Mouse (Mus musculus): ENCODE results near the gene Scgb1b27. TPM values are rescaled to one million over a fixed set of nuclear protein-coding genes. Genes with fewer than 3 reads are reported as not detected.
A peak's percentile ranks its signal among the peaks of the same experiment; 100 is the strongest.
"Not testable (repeated sequence)": the region's sequence is repeated elsewhere in the genome, so short reads cannot be mapped to it uniquely, and the experiment has no call there.

Scgb1b27 gene
- not detected in 2 replicates for polyA plus RNA-seq (2016; fragmentation: Nextera tagmentation; extraction: Ambion mirVana)

DNA sequence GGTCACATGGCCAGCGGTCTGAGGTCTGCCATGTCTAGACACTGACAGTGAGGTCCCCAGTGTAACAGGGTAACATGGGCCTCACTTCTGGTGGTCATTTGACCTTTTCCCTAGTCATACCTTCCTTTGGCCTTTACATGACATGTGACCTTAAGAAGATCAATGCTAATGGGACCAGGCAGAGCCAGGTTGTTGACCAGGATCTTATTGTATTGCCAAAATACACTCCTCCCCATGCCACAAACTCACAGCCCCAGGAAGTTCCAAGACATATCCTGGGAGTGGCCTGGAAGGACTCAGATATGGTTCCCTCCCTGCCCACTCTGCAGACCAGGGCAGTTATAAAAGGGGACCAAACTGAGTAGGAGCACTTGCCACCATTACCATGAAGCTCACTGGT, at the start of gene Scgb1b27:
Gene Scgb1b27, plus strand, starts transcription at position 301 of the 400 bp plus-strand sequence.
- H3K4me3 ChIP-seq, result not testable (repeated sequence)

DNA sequence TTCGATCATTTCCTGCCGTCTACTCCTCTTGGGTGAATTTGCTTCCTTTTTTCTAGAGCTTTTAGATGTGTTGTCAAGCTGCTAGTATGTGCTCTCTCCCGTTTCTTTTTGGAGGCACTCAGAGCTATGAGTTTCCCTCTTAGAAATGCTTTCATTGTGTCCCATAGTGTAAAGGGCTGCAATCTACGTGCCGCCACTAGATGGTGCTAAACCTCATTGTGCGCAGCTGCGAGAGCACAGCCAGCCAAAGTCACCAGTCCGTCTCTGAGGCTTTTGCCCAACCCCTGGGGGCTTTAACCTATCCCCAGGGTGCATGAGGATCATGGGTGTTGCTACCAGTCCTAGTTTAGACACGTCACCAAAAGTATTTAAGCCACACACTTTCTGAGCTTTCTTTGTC, 39.0 kb upstream of the Scgb1b27 start:
- not testable (repeated sequence) for H3K27ac ChIP-seq; H3K27me3 ChIP-seq (ENCODE audit: insufficient read depth, poor library complexity, severe bottlenecking); H3K4me1 ChIP-seq (replicated peaks); H3K4me3 ChIP-seq; H3K36me3 ChIP-seq
- 27% methylated on average over 8 of the region's 9 CpGs for WGBS
- H3K9me3 ChIP-seq, result peaks cover 36% of the 10 kb centered on the region
- DNase-seq (ENCODE audit: low spot score), result peak; percentile 12

More for the DNA sequence above, at the start of gene Scgb1b27:
- DNase-seq (ENCODE audit: low spot score); H3K36me3 ChIP-seq; H3K4me1 ChIP-seq (replicated peaks); H3K27me3 ChIP-seq (ENCODE audit: insufficient read depth, poor library complexity, severe bottlenecking); H3K27ac ChIP-seq: not testable (repeated sequence)
- H3K9me3 ChIP-seq, result peaks cover 83% of the 10 kb centered on the region
- 90% methylated on average over 1 of the region's 1 CpGs for WGBS

DNA sequence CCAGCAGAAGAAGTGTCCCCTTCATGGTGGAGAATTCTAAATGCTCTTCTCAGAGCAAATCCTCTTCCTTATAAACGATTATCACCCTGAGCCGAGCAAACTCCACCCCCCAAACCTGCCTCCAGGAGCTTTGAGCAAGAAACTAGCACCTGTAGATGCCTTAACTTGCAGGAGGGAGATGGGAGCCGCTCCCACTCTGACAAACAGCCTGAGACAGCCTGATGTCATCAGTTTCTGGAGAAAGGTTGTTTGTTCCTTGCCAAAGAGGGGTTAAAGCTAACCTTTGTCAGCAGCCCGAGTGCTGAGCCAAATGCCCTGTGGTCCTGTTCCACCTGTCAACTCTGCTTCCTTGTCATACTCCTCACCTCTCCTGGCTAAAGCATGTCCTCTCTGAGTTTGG, 7.4 kb upstream of the Scgb1b27 start, which contains the start of gene Scgb2b27:
Gene Scgb2b27, minus strand, starts transcription at position 101 of the 400 bp plus-strand sequence.
- 75% methylated on average over 4 of the region's 4 CpGs for WGBS

DNA sequence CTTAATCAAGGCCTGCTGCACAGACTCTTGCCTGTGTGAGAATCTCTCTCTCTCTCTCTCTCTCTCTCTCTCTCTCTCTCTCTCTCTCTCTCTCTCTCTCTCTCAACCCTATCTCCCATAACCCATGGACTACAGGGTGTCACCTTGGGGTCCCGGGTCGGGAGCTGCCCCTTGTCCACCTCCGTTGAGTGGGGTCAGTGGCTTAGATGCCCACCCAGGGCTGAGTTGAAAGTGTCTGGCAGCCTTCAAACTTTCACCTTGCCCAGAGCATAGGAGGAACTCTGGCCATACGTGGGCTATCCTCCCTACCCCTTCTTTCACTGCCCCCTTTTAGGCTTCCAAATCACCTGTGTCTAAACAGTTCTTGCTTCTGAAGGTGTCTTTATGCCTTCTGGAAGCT, 4.4 kb downstream of the Scgb1b27 start:
- H3K36me3 ChIP-seq, result no peaks in the 10 kb centered on the region
- no peaks in the 10 kb centered on the region for H3K27me3 ChIP-seq (ENCODE audit: insufficient read depth, poor library complexity, severe bottlenecking)
- H3K9me3 ChIP-seq, result peaks cover 90% of the 10 kb centered on the region
- no peak overlapping the region for H3K27ac ChIP-seq
- 82% methylated on average over 4 of the region's 4 CpGs for WGBS
- H3K4me1 ChIP-seq (replicated peaks), result no peaks in the 10 kb centered on the region
- H3K4me3 ChIP-seq, result no peak overlapping the region
- DNase-seq (ENCODE audit: low spot score), result no peak

More for the DNA sequence above, 7.4 kb upstream of the Scgb1b27 start, which contains the start of gene Scgb2b27:
- Histone ChIP-seq H3K4me1 (replicated peaks) (no peaks in the 10 kb centered on the region), H3K36me3 (no peaks in the 10 kb centered on the region), H3K9me3 (peaks cover 87% of the 10 kb centered on the region), H3K4me3 (no peak within 1 kb of the TSS), H3K27ac (no peak within 1 kb of the TSS), H3K27me3 (ENCODE audit: insufficient read depth, poor library complexity, severe bottlenecking) (no peaks in the 10 kb centered on the region)
- no peak for DNase-seq (ENCODE audit: low spot score)

DNA sequence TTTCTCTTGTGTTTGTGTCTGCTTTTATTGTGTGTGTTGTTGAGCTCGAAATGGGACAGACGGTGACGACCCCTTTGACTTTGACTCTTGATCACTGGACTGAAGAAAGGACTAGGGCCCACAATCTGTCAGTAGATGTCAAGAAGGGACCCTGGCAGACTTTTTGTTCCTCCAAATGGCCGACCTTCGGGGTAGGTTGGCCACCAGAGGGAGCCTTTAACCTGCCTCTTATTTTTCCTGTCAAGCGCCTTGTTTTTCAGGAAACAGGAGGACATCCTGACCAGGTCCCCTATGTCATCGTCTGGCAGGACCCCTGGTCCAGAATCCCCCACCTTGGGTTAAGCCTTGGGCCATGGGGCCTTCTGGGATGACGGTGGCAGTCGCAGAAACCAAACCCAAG, 5.9 kb downstream of the Scgb1b27 start:
- WGBS, result 86% methylated on average over 9 of the region's 9 CpGs
- not testable (repeated sequence) for H3K36me3 ChIP-seq; H3K4me3 ChIP-seq; DNase-seq (ENCODE audit: low spot score); H3K4me1 ChIP-seq (replicated peaks); H3K27ac ChIP-seq; H3K27me3 ChIP-seq (ENCODE audit: insufficient read depth, poor library complexity, severe bottlenecking)
- peaks cover 91% of the 10 kb centered on the region for H3K9me3 ChIP-seq

DNA sequence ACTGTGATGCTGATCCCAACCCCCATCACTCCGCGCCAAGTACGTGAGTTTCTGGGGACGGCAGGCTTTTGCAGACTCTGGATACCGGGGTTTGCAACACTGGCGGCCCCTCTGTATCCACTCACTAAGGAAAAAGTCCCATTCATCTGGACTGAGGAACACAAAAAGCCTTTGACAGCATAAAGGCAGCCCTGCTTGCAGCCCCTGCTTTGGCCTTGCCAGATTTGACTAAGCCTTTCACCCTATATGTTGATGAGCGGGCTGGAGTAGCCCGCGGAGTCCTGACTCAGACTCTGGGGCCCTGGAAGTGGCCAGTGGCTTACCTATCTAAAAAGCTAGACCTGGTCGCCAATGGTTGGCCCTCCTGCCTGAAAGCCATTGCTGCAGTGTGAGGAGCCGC, 8.7 kb downstream of the Scgb1b27 start:
- no peak for DNase-seq (ENCODE audit: low spot score)
- WGBS, result 94% methylated on average over 11 of the region's 11 CpGs
- H3K36me3 ChIP-seq, result no peaks in the 10 kb centered on the region
- H3K4me3 ChIP-seq, result no peak overlapping the region
- peaks cover 92% of the 10 kb centered on the region for H3K9me3 ChIP-seq
- no peaks in the 10 kb centered on the region for H3K27me3 ChIP-seq (ENCODE audit: insufficient read depth, poor library complexity, severe bottlenecking)
- H3K4me1 ChIP-seq (replicated peaks), result no peaks in the 10 kb centered on the region
- no peak overlapping the region for H3K27ac ChIP-seq

DNA sequence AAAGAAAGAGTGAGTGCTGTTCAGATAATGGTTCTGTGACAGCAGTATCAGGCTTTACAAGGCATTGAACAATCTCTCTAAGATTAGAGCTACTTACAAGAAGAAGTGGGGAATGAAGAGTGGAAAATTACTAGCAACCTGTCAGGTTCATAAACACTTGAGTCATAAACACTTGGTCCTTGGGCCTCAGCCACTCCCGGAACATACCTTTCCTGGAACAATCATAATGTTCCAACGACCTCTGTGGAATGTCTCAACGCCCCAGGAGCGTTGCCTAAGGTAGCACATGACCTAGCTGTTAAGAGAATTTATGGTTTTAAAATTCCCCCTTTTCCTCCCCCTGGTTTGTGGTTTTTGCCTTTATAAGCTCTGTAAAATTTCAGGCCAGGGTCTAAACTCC, 13.3 kb downstream of the Scgb1b27 start:
- H3K9me3 ChIP-seq, result peaks cover 89% of the 10 kb centered on the region
- H3K27me3 ChIP-seq (ENCODE audit: insufficient read depth, poor library complexity, severe bottlenecking); H3K36me3 ChIP-seq; H3K27ac ChIP-seq; H3K4me3 ChIP-seq; DNase-seq (ENCODE audit: low spot score); H3K4me1 ChIP-seq (replicated peaks): not testable (repeated sequence)
- WGBS, result 83% methylated on average over 4 of the region's 4 CpGs

DNA sequence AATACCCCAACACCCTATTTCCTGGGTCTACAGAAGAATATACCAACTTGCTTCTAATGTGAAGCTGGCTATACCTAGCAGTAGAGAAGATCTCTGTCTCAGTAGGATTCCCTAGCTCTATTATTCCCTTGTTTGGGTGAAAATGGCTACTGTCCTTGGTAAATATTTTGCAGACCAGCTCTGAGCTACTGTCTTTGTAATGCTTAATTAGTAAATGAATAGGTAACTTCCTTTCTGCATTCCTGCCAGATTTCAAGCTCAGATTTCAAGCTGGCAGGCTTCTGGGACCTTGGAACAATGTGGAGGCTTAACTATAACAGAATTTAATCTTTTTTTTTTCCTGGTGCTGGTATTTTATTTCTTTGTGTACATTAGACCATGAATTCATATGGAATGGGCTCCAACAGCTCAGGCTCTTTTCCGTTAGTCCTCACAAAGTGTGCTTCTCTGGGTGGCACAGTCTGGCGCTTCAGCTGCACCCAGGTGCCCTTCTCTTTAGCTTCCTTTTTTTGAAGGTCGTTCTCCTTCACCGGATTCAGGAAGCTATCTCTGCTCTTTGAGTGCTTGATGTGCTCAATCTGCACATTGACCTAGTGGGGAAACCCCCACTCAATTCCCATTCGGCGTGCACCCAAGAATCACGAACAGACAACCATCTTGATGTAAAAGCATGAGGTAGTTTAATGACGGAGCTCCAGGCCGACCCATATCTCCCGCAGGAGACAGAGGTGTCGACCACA, 15.0 kb downstream of the Scgb1b27 start:
- H3K27me3 ChIP-seq (ENCODE audit: insufficient read depth, poor library complexity, severe bottlenecking); H3K36me3 ChIP-seq; DNase-seq (ENCODE audit: low spot score); H3K4me1 ChIP-seq (replicated peaks); H3K27ac ChIP-seq; H3K4me3 ChIP-seq: not testable (repeated sequence)
- 90% methylated on average over 11 of the region's 11 CpGs for WGBS
- H3K9me3 ChIP-seq, result peaks cover 79% of the 10 kb centered on the region

DNA sequence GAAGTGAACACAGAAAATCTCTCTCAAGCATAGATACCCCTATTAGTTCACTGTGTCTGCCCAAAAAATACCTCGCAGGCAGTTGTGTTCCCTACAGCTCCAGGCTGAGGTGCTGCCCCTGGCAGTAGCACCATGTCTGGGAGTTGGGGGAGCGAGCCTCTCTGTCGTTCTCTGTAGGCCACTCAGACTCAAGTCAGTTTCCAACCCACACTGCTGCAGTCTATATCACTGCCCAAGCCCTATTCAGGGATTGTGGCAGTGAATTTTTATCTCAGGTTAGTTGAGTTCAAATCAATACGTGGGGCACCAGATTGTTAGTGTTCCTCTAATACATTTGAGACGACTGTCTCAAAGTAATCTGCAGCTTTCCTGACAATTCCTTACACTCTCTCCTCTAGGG, 46.8 kb downstream of the Scgb1b27 start:
- not testable (repeated sequence) for DNase-seq (ENCODE audit: low spot score); H3K4me3 ChIP-seq; H3K4me1 ChIP-seq (replicated peaks); H3K27me3 ChIP-seq (ENCODE audit: insufficient read depth, poor library complexity, severe bottlenecking); H3K27ac ChIP-seq; H3K36me3 ChIP-seq
- H3K9me3 ChIP-seq, result peaks cover 38% of the 10 kb centered on the region
- WGBS, result 79% methylated on average over 5 of the region's 5 CpGs

Other genes starting within 250 kb of the Scgb1b27 start
- gene Scgb2b26, start 76.4 kb upstream of the Scgb1b27 start, polyA plus RNA-seq (2016; fragmentation: Nextera tagmentation; extraction: Ambion mirVana), result not detected in 2 replicates
- gene Scgb2b27, start 7.5 kb upstream of the Scgb1b27 start, polyA plus RNA-seq (2016; fragmentation: Nextera tagmentation; extraction: Ambion mirVana), result not detected in 2 replicates
- gene Scgb1b30, start 73.9 kb downstream of the Scgb1b27 start, polyA plus RNA-seq (2016; fragmentation: Nextera tagmentation; extraction: Ambion mirVana), result not detected in 2 replicates
- gene Wtip, start 111.8 kb downstream of the Scgb1b27 start, polyA plus RNA-seq (2016; fragmentation: Nextera tagmentation; extraction: Ambion mirVana), result 4.0 and 4.8 TPM in 2 replicates
- 239 and 277 TPM in 2 replicates for gene Uba2, start 148.1 kb downstream of the Scgb1b27 start, polyA plus RNA-seq (2016; fragmentation: Nextera tagmentation; extraction: Ambion mirVana)
- 82.2 and 85.5 TPM in 2 replicates for gene Pdcd2l, start 175.2 kb downstream of the Scgb1b27 start, polyA plus RNA-seq (2016; fragmentation: Nextera tagmentation; extraction: Ambion mirVana)
- gene Gpi1, start 208.9 kb downstream of the Scgb1b27 start, polyA plus RNA-seq (2016; fragmentation: Nextera tagmentation; extraction: Ambion mirVana), result 313 and 393 TPM in 2 replicates
- gene Gm6096, start 229.6 kb downstream of the Scgb1b27 start, polyA plus RNA-seq (2016; fragmentation: Nextera tagmentation; extraction: Ambion mirVana), result not detected in 2 replicates